13 mouse cellular contexts compared by ENCODE assay signal in genomic region chr1:165043361-165043760, GRCm38 (mm10).
"Had no signal": no experiment of that assay in that cellular context is flagged by ENCODE, and none has a peak within 500 bp of the region (broad histone marks: within the 10 kb centered on the region; RNA-seq: fewer than 3 reads in every experiment).

No protein-coding gene starts in this region.

- H3K9me3 ChIP-seq: limb, embryonic 13.5 days; neural tube, embryonic 12.5 days; stomach, embryonic 15.5 days had no signal

- DNase-seq: kidney, postnatal 36 days; left cerebral cortex, postnatal 4 days; lung, adult 18-20 months; midbrain, embryonic 14.5 days; right cerebral cortex, postnatal 14 days; thymus, adult 2 months; thymus, postnatal 25 days had no signal

- H3K4me2 ChIP-seq: limb, embryonic 13.5 days; neural tube, embryonic 12.5 days; stomach, embryonic 15.5 days had no signal

- H3K27me3 ChIP-seq: limb, embryonic 13.5 days; neural tube, embryonic 12.5 days; stomach, embryonic 15.5 days had no signal

- H3K9ac ChIP-seq: limb, embryonic 13.5 days; liver, embryonic 14.5 days; neural tube, embryonic 12.5 days; stomach, embryonic 15.5 days had no signal

- H3K4me3 ChIP-seq: limb, embryonic 13.5 days; myocyte; neural tube, embryonic 12.5 days; stomach, embryonic 15.5 days had no signal

- H3K36me3 ChIP-seq: limb, embryonic 13.5 days; neural tube, embryonic 12.5 days; stomach, embryonic 15.5 days had no signal

- H3K27ac ChIP-seq: kidney, postnatal 0 days; limb, embryonic 13.5 days; liver, embryonic 14.5 days; neural tube, embryonic 12.5 days; stomach, embryonic 15.5 days had no signal

- H3K4me1 ChIP-seq: limb, embryonic 13.5 days had no signal
